Comparison of ENCODE assay signal across 27 mouse cellular contexts in genomic region chr8:9139781-9140180, GRCm38 (mm10).
DNase-seq lines count a peak whose midpoint lies in the region; ATAC-seq and TF ChIP-seq lines count a peak whose summit lies in the region.
"Had no signal": no experiment of that assay in that cellular context is flagged by ENCODE, and none has a peak within 500 bp of the region (broad histone marks: within the 10 kb centered on the region; RNA-seq: fewer than 3 reads in every experiment).

No protein-coding gene starts in this region.

- 24% methylated on average over 3 of the region's 3 CpGs for WGBS in embryonic facial prominence, embryonic 13.5 days
- 22% methylated on average over 3 of the region's 3 CpGs for WGBS in limb, embryonic 14.5 days

- no peak for TF ChIP-seq POLR2A in limb, embryonic 14.5 days (IDR thresholded peaks at IDR 0.05; ENCODE audit: borderline replicate concordance, extremely low read depth, insufficient read depth, insufficient read length)

- H3K9ac ChIP-seq in embryonic facial prominence, embryonic 13.5 days: no peak overlapping the region
- no peak overlapping the region for H3K9ac ChIP-seq in limb, embryonic 14.5 days (ENCODE audit: low read depth, low read length, severe bottlenecking)
- H3K9ac ChIP-seq: hindbrain, embryonic 14.5 days; liver, embryonic 14.5 days; lung, embryonic 14.5 days; neural tube, embryonic 15.5 days; stomach, embryonic 15.5 days had no signal

- 0 out of 2 replicates have a peak overlapping the region, but pooled peaks have one; percentile 33 for H3K27ac ChIP-seq in embryonic facial prominence, embryonic 13.5 days
- no peak overlapping the region for H3K27ac ChIP-seq in limb, embryonic 14.5 days (replicated peaks; ENCODE audit: low read depth, low read length)
- H3K27ac ChIP-seq: gastrocnemius, adult 2 months; hindbrain, embryonic 14.5 days; layer of hippocampus, adult 2 months; left cerebral cortex, adult 2 months; liver, embryonic 14.5 days; neural tube, embryonic 15.5 days; stomach, embryonic 15.5 days had no signal

- H3K4me1 ChIP-seq in embryonic facial prominence, embryonic 13.5 days: peaks cover 13% of the 10 kb centered on the region
- H3K4me1 ChIP-seq in limb, embryonic 14.5 days (ENCODE audit: control insufficient read depth, insufficient read depth, low read length): peaks cover 8% of the 10 kb centered on the region
- H3K4me1 ChIP-seq: neural tube, embryonic 15.5 days; stomach, embryonic 15.5 days had no signal

- intact Hi-C loops in gastrocnemius, postnatal 36 days (cut with DNase I): no loop called here

- DNase-seq in embryo, embryonic 9.5 days (ENCODE audit: extremely low spot score): peak; percentile 2
- DNase-seq in embryo, embryonic 11 days: no peak
- peak; percentile 37 for DNase-seq in kidney, postnatal 10 days
- DNase-seq in kidney, adult 18-20 months: no peak
- DNase-seq in limb, embryonic 14.5 days (ENCODE audit: low spot score): peak; percentile 16
- DNase-seq in adrenal gland, adult (ENCODE audit: inconsistent age in 2 of 2, low spot score in 1 of 2): no peak
- no peak for DNase-seq in gastrocnemius, postnatal 36 days
- DNase-seq: adrenal gland, adult 8-10 months; liver; lung, embryonic 14.5 days; lung, postnatal 14 days; midbrain, embryonic 14.5 days; retina, postnatal 1 day; right cerebral cortex, postnatal 14 days; thymus, adult 2 months; thymus, postnatal 36 days had no signal

- no peak overlapping the region for H3K4me2 ChIP-seq in embryonic facial prominence, embryonic 13.5 days
- H3K4me2 ChIP-seq in limb, embryonic 14.5 days (replicated peaks; ENCODE audit: low read depth, low read length, severe bottlenecking): no peak overlapping the region
- H3K4me2 ChIP-seq: hindbrain, embryonic 14.5 days; lung, embryonic 14.5 days; neural tube, embryonic 15.5 days; stomach, embryonic 15.5 days had no signal

- no peaks in the 10 kb centered on the region for H3K36me3 ChIP-seq in embryonic facial prominence, embryonic 13.5 days
- no peaks in the 10 kb centered on the region for H3K36me3 ChIP-seq in limb, embryonic 14.5 days (ENCODE audit: control insufficient read depth, insufficient read depth, low read length)
- H3K36me3 ChIP-seq: neural tube, embryonic 15.5 days; stomach, embryonic 15.5 days had no signal

- H3K4me3 ChIP-seq in embryonic facial prominence, embryonic 13.5 days: no peak overlapping the region
- no peak overlapping the region for H3K4me3 ChIP-seq in limb, embryonic 14.5 days (replicated peaks; ENCODE audit: low read length)
- H3K4me3 ChIP-seq: gastrocnemius, adult 2 months; layer of hippocampus, adult 2 months; left cerebral cortex, adult 2 months; neural tube, embryonic 15.5 days; stomach, embryonic 15.5 days had no signal

- H3K9me3 ChIP-seq in embryonic facial prominence, embryonic 13.5 days: no peaks in the 10 kb centered on the region
- H3K9me3 ChIP-seq in limb, embryonic 14.5 days (ENCODE audit: control insufficient read depth, low read length): no peaks in the 10 kb centered on the region
- H3K9me3 ChIP-seq: neural tube, embryonic 15.5 days; stomach, embryonic 15.5 days had no signal

- ATAC-seq in embryonic facial prominence, embryonic 13.5 days (ENCODE audit: insufficient number of reproducible peaks, insufficient read depth, low FRiP score, low TSS enrichment, low read depth): no peak
- no peak for ATAC-seq in limb, embryonic 14.5 days (ENCODE audit: low FRiP score, low read depth)
- ATAC-seq: activated CD4-positive, CD25-positive, alpha-beta regulatory T cell, adult 4 months; forebrain, embryonic 14.5 days had no signal

- H3K27me3 ChIP-seq in embryonic facial prominence, embryonic 13.5 days: no peaks in the 10 kb centered on the region
- no peaks in the 10 kb centered on the region for H3K27me3 ChIP-seq in limb, embryonic 14.5 days (ENCODE audit: control insufficient read depth, insufficient read depth, low read length)
- H3K27me3 ChIP-seq: CH12.LX; neural tube, embryonic 15.5 days; stomach, embryonic 15.5 days had no signal

Comparison
In these comparisons a context has a peak if more than half of its experiments do, and no peak if none do; other contexts are left out.
1. DNase-seq: peak in embryo, embryonic 9.5 days (single experiment), kidney, postnatal 10 days (single experiment) and limb, embryonic 14.5 days (single experiment); none in embryo, embryonic 11 days (single experiment), kidney, adult 18-20 months (single experiment), adrenal gland, adult (0 of 2) and gastrocnemius, postnatal 36 days (0 of 2).